Mouse (Mus musculus): ENCODE data around the gene Yae1d1.
"Not testable (repeated sequence)": the region's sequence is repeated elsewhere in the genome, so short reads cannot be mapped to it uniquely, and the experiment has no call there.

Gene Yae1d1

DNA sequence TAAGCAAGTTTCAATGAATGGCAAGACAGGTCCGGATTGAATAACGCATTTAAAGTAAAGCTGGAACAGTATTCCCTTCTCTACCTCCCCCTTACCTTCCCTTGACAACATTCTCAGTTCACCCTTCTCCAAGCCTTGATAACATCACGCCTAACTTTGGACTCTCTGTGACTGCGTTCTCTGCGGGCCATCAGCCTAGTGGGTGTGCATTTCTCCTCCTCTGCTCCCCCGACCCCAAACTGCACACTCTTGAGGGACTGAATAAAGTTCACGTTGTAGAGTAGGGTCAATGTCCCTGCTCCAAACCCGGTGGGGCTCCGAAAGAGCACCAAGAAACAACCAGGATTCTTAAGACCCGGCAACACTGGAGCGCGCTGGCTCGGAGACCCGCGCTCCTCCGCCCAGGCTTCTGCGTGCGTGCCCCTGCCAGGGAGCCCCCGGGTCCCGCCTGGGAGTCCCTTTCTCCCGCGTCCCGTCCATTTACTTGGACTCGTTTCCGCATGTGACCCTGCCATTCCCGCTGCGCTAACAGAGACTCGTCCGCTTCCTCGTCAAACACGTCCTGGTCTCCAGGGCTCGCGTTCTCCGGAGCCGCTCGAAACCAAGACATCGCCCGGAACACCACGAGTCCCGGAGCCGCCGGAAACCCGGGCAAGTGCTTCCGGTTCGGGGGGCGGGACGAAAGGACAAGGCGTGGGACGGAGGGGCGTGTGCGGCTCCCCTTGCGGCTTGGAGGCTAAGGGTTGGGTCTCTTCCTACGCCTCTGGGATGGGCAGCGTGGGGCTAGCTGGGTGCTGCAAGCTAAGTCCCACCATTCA is at the start of gene Yae1d1:
Gene Yae1d1, minus strand, starts transcription at position 653 of the 818 bp plus-strand sequence.
- peak; percentile 85 to 95 for DNase-seq (ENCODE audit: low spot score in 2 of 2)

DNA sequence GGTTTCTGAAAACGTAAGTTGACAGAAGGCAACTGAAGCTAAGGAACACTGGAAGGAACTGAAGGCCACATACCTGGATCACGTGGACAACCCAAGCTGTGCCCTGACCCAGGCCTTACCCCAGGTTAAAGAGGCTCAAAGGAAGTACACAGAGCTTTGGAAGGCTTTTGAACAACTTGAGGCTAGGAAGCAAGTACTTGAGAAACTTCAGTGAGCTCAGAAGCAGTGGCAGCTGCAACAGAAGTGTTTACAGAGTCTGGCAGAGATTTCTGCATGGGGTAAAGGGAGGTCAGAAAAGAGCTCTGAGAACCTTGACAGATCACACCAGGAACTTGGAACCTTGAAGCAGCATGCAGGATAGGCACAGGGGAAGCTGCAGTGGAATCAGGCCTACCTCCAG is 45.7 kb upstream of the Yae1d1 start:
- DNase-seq (ENCODE audit: low spot score in 2 of 2) = no peak

DNA sequence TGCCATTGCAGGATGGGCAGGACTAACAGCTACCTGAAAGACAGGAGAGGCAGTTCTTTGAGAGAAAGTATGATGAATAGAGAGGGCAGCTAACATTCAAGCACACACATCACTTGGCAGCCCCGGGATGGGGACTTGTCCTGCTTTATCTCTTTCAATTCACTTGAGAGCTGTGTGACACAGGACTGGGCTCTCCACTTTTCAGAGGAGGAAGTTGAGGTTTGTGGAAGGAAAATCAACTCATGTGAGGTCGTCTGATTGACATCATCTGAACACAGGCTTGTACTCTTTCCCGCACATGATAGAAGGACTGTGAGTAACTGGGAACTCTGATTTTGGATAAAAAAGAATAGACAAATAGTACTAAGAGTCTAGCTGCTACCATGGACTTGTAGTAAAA is 23.5 kb upstream of the Yae1d1 start:
- no peak for DNase-seq (ENCODE audit: low spot score in 2 of 2)

DNA sequence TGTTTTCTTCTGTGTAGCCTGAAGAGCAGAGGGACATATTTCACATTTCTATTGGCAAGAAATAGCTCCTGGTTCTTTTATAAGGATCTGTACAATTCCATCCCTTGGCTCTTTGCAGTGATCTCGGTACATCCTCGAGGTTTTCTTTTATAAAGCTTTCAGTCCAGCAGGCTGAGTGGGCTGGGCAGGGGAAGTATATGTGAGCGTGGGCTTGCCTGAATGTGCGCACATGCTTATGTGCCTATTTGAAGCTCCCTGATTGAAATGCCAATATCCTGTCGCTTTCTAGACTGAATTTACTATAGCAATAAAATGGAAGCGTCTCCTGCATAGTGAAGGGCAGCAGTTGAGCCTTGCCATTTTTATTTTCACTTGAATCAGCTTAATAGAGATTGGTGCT is 20.1 kb upstream of the Yae1d1 start:
- DNase-seq (ENCODE audit: low spot score in 2 of 2) = no peak

DNA sequence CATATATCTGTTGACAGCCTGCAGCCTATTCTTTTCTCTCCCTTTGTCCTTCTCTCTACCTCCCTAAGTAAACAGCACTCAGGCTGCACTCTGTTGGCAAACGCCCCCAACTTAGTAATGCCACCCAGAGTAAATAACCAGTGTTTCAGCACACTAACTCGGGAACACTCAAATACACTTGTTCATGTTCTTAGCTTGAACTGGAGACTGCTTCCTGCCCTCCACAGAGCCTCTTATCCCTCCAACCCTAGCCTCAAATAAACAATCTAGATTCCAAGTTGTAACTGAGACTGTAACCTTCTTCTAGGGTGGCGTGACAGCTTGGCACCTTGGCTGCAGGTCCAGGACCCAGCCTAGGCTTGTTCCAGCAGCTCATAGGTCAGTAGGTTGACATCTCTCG is 17.9 kb upstream of the Yae1d1 start:
- no peak for DNase-seq (ENCODE audit: low spot score in 2 of 2)

DNA sequence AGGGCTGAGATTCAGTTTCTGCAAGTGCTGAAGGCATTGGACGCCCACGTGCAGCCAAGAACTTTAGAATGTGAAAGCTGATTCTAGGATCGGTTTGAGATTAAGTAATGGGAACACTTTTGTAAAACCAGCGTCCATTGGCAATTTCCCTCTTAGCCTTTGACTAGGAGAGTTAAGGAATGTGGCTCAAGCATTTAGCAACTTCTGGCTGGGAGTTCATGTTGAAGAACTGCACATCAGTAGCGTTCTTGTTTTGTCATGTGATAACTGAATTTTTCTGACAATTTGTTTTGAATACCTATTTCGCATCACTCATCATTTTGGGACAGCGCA is 332 bp upstream of the Yae1d1 start:
- DNase-seq (ENCODE audit: low spot score in 2 of 2) = no peak

DNA sequence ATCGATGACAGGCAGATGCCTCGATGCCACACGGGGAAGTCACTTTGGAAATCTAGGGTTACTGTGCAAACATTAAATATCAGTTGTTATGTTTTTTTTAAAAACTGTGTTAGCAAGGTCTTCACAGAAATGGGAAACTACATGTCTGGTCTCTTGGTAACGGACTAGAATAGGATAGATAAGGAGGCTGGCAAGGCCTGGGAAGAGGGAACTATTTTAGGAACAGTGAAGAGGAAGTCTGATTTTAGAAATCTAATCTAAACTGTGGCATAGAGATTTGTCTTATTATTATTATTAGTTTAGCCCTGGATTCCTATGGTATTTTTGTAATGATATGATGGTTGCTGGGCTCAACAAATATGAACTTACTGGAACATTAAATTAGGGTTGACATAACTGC is 1.1 kb downstream of the Yae1d1 start:
- no peak for DNase-seq (ENCODE audit: low spot score in 2 of 2)

DNA sequence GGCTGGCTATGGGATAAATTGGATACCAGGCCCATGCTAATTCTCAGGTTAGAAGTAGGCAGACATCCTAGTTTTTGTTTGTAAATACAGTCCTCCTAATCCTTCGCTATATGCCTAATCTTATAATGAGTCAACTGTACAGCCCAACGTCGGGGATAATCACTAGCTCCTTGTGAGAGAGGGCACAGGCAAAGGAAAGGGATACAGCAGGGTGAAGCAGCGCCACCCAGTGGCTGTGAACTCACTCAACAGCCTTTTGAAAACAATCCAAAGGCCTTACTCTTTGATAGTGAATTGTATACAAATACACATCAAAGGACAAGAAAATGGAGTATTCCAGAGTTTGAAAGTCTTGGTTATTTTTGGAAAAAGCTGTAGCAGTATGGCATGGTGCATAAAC is 10.0 kb downstream of the Yae1d1 start:
- DNase-seq (ENCODE audit: low spot score in 2 of 2) = peak in 1 of 2 experiments; percentile 10

DNA sequence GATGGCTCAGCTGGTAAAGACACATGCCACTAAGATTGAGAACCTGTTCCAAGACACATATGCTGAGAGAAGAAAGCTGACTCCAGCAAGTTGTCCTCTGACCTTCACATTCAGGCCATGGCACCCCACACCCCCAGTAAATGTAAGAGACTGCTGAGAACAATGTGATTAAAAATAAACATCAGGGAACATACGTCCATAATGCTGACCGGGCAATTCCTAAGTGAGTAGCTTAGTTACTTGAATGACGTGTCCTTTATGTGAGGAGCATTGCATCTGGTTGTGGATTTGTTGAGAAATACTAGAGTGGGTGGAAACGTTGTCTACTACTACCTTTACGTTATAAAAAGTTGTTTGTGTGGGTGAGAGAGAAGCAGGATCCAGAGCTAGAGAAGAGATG is 10.5 kb downstream of the Yae1d1 start:
- no peak for DNase-seq (ENCODE audit: low spot score in 2 of 2)

DNA sequence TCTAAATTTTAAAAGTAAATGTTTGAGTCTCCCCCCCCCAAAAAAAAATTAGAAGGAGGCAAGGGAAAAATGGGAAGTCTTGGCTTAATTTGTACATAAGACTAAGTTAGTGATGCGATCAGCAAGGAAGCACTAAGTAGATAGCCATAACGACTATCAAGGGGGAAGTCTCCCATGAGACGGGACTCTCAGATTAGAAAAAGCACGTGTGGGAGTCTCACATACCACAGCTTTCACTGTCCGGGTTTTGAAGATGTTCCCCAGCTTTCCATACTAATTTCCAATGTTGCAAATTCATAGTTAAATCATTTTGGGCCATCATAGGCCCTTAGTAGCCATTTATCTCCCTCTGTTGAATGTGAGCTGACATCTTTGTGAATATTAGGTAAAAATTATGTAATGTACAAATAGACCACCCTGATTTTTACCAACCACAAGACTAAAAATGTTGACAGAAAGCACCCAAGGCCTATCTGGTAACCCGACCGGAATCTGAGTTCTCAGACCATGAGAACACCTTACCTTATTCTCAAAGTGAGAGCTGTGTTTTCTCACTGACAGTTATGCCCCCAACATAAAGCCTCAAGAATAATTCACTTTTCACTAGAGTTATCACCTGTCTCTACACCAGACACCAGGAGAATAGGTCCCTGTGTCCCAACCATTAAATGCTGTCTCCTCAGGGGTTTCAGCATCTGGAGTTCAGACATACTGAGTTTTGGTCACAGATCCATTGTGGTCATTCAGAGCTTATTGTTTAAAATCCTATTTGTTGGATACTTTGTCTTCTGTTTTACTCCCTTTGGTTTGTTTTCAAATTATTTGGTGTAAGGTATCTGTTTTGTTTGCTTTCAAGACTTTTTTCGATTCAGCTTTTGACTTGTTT is 16.1 kb downstream of the Yae1d1 start:
- DNase-seq (ENCODE audit: low spot score in 2 of 2) = no peak

DNA sequence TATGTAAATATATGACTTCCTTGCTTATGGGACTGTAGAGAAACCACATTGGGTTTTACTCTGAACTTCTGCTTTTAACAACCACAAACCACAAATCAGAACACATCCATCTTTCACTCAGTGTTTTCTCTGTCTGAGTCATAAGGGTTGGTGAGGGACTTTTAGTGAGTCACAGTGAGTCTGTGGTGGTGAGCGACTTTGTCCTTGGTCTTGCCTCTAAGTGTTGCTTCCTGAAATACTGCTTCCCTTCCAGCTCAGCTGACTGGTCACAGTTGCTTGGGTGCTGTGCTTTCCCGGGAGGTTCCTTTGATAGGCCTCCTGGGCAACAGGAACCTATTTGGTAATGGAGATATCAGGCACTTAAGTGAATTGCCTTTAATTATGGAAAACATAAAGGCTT is 17.3 kb downstream of the Yae1d1 start:
- no peak for DNase-seq (ENCODE audit: low spot score in 2 of 2)

DNA sequence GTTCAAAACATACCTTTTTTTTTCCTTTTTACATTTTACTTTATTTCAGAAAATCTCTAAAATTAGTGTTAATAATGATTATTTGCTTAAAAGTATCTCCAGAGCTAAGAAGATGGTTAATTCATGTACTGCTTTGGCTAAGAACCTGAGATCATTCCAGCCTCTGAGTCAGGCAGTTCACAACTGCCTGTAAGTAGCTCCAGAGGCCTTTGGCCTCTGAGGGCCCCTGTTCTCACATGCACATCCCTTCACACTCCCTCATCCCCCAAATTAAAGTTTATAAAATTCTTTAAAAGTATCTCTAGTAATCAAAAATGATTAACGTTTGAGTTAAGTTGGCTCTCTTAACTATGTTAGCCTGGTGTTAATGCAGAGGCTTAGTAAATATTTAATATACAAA is 17.7 kb downstream of the Yae1d1 start:
- no peak for DNase-seq (ENCODE audit: low spot score in 2 of 2)

DNA sequence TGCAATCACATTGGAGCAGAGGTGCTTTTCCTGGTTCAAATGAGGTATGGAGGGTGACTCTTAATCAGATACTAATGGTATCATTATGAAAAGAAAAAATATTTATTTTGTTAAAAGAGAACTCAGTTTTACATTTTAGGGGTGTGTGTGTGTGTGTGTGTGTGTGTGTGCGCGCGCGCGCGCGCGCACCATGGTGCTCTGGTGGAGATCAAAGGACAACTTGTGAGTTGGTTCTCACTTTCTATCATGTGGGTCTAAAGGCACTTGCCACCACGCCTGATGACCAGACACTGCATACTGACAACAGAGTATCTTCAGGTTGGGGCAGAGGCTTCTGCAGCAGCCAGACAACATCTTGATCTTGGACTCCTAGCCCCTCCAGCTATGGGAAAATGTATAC is 18.4 kb downstream of the Yae1d1 start:
- DNase-seq (ENCODE audit: low spot score in 2 of 2) = no peak

DNA sequence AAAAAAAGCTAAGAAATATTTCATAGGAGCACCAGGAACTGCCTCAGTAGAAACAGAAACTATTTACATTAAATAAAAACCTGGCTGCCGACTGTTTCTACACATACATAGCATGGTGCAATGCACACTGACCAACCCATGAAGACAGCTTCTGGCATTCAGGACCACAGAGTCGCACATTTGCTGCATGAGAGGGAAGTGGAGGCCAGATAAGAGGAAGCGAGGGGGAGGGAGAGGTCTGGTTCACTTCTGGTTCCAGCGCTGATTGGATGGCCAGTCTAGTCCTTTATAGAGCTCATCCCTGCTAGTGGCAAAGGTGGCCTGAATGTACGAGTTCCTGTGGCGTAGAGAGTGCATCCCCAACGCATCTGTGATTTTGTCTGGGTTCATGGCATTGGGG is 32.5 kb downstream of the Yae1d1 start:
- no peak for DNase-seq (ENCODE audit: low spot score in 2 of 2)

DNA sequence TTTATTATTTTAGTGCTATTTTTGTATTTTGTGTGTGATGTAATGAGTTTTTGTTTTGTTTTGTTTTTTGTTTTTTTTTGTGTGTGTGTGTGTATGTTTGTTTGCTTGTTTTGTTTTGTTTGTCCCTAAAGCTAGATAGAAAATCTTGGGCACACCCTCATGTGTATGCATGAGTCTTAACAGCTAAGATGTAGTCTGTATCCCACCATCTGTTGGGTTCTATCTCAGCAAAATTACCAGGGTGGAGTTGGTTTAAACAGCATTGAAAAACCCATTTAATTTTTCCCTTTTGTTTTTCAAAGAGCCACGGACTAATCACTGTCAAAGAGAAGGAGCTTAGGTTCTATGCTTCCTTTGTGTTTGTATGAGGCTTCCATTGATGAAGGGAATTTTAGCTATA is 38.9 kb downstream of the Yae1d1 start:
- DNase-seq (ENCODE audit: low spot score in 2 of 2) = no peak

DNA sequence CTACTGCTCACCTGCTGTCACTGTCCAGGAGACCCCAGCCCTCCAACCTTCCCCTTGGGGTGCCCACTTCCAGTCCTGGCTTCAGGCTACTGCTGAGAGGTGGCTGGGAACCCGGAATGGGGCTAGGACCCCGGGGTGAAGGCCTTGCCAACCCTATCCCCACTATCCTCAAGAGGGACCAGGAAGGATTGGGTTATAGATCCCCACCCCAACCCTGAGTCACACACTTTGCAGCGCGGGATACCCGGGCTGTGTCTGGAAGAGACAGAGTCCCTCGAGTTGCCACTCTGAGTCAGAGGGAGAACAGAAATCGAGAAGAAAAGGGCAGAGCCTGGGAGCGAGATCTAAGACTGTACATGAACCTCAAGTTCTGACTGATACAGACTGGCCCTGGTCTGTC is 42.6 kb downstream of the Yae1d1 start:
- not testable (repeated sequence) for DNase-seq (ENCODE audit: low spot score in 2 of 2)

DNA sequence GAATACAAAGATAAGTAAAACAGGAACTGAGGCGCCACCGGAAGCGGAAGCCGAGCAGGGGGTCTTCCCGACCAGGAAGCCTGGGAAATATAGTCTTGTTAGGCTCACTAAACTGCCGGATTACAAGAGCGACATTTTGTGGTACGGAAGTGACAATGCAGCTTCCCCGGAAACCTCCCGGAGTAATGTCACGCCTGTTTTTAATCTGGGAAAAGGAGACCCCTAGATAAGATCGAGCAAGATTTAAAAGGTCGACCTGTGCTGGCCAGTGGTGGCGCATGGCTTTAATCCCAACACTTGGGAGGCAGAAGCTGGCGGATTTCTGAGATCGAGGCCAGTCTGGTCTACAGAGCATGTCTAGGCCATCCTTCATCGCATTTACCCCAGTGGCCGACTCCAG is 43.6 kb downstream of the Yae1d1 start:
- no peak for DNase-seq (ENCODE audit: low spot score in 2 of 2)

DNA sequence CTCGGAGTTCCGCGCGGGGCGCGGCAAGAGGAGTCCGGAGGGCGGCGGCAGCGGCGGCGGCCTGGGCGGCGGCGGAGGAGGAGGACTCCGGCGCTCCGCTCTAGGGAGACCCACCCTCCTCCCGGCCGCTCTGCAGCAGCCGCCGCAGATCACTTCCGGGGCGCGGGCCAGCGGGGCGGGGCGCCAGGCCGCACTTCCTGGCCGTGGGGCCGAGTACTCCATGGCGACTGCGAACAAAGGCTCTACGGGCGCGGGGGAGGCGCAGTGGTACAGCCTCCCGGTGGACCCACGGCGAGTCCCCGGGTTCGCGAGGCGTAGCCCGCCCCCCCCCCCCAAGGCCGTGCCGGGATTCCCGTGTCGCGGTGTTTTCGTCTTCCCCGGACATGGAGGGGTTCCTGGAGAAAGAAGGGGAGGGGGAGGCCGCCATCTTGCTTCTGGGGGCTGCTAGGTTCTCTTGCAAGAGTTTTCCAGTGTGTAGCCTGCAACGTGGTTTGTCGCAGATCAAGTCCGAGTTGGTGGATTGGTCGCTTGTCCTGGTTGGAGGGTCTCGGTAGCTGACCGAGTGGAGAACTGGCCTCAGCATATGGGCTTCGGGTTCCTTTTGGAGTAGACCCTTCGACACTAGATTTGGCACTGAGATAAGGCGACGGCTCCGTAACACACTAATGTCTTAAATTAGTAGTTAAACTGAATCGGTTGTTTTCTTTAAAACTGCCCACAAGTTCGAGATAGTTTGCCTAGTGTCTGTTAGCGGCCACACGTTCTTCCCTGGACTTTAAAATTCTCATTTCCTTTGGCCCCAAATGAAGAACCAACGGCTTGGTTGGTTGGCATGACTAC is 48.9 kb downstream of the Yae1d1 start, which contains the start of gene Rala:
Gene Rala, minus strand, starts transcription at position 162 of the 840 bp plus-strand sequence.
- DNase-seq (ENCODE audit: low spot score in 2 of 2) = peak; percentile 88 to 94

DNA sequence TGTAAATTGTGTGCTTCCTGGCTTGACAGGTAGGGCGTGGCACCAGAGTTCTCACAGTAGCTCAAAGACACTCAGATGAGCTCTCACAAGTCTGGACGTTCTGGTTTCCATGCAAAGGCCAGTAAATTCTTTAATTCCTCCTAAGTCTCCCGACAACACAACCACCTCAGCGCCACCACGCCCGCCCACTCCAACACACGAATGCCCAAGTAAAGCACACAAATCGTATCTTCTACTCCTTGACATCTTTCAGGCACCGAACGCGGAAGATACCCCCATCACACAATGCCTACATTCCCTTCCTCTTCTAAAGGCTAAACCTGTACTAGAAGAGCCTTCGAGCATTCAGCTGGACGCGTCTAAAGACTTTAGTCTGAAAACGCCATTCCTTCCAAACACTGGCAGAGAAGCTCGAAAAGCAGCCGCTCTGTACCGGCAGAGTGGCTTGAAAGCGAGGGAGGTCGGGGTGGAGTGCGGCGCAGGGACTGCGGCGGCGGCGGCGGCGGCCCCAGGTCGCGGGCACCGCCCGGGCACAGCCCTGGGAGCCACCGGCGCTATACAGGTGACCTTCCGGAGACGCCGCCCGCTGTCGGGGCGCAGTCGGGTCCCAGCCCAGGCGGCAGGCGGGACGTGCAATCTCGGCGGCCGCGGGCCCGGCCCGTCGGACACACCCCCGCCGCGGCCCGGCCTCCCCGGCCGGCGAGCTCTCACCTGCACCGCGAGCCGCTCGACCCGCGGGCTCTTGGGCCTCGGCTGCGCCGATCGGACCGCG is 49.7 kb downstream of the Yae1d1 start:
- peak; percentile 3 to 11 for DNase-seq (ENCODE audit: low spot score in 2 of 2)

DNA sequence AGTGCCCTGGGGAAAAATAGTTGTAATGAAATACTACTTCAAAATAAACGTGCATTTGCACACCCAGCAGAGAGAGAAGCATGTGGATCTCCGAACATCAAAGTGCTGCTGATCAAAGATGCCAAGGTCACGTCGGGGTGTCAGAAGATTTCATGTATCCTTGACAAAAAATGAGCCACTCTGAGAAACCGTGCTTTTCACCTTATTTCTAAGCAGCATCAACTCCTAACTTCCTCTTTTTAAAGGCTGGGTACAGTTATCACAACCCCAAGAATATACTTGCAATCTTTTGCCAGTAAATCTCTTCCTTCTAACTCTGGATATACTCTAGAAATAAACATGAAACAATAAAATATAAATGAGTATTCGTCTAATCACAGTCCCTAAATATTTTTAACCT is 50.8 kb downstream of the Yae1d1 start:
- no peak for DNase-seq (ENCODE audit: low spot score in 2 of 2)

All from thymus, postnatal 10 days (tissue).